Mouse (Mus musculus): ENCODE results near the gene Setmar. TPM values are rescaled to one million over a fixed set of nuclear protein-coding genes. Genes with fewer than 3 reads are reported as not detected.

Setmar gene
- polyA plus RNA-seq, 1 experiment from 2014 or later = 6.2 TPM

DNA sequence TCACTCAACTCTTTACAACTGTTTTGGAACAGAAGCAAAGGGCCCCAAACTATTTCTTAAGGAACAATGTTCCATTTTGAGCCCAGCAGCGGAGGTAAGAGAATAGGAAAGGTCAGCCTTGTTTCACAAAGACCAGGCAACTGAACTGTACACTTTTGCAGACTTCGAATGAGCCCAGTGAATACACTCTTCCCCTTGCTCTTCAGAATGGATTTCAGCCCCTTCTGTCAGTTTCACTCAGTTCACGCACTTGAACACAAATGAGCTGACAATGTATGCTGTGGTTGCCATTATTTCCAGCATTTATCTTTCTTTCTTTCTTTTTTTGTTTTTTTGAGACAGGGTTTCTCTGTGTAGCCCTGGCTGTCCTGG, 34.0 kb downstream of the Setmar start:
- Histone ChIP-seq H3K4me2 (ENCODE audit: low read length) (peak overlapping the region; percentile 25), H3K27me3 (ENCODE audit: control insufficient read depth, insufficient read depth, low read depth, low read length) (no peaks in the 10 kb centered on the region), H3K27ac (ENCODE audit: low read length) (no peak overlapping the region), H3K36me3 (ENCODE audit: control insufficient read depth, insufficient read depth, low read length) (no peaks in the 10 kb centered on the region), H3K9me3 (replicated peaks; ENCODE audit: control insufficient read depth, low read length, poor library complexity, severe bottlenecking) (no peaks in the 10 kb centered on the region), H3K9ac (ENCODE audit: low read depth, low read length) (no peak overlapping the region), H3K4me3 (ENCODE audit: low read depth, low read length) (no peak overlapping the region), H3K4me1 (ENCODE audit: control insufficient read depth, insufficient read depth, low read length) (peaks cover 3% of the 10 kb centered on the region; the same call in 1 of the 2 replicates)
- WGBS = 34% methylated on average over 3 of the region's 3 CpGs
- ATAC-seq = no peak

- WGBS = 83% methylated on average over 10 of the region's 10 CpGs
- no peak overlapping the region for H3K9ac ChIP-seq (ENCODE audit: low read depth, low read length)
- no peak overlapping the region for H3K4me3 ChIP-seq (ENCODE audit: low read depth, low read length)
- no peaks in the 10 kb centered on the region for H3K9me3 ChIP-seq (replicated peaks; ENCODE audit: control insufficient read depth, low read length, poor library complexity, severe bottlenecking)
- H3K36me3 ChIP-seq (ENCODE audit: control insufficient read depth, insufficient read depth, low read length) = no peaks in the 10 kb centered on the region
- no peak overlapping the region for H3K4me2 ChIP-seq (ENCODE audit: low read length)
- H3K27ac ChIP-seq (ENCODE audit: low read length) = no peak overlapping the region
- H3K27me3 ChIP-seq (ENCODE audit: control insufficient read depth, insufficient read depth, low read depth, low read length) = no peaks in the 10 kb centered on the region
- peaks cover 3% of the 10 kb centered on the region; the same call in 1 of the 2 replicates for H3K4me1 ChIP-seq (ENCODE audit: control insufficient read depth, insufficient read depth, low read length)
- no peak for ATAC-seq
These were observed 37.3 kb downstream of the Setmar start for GRCm38 (mm10) chr6:108101936-108102830.

- Histone ChIP-seq H3K4me2 (ENCODE audit: low read length) (no peak overlapping the region), H3K4me1 (ENCODE audit: control insufficient read depth, insufficient read depth, low read length) (peaks cover 2% of the 10 kb centered on the region; the same call in 1 of the 2 replicates), H3K36me3 (ENCODE audit: control insufficient read depth, insufficient read depth, low read length) (no peaks in the 10 kb centered on the region), H3K9ac (ENCODE audit: low read depth, low read length) (no peak overlapping the region), H3K27ac (ENCODE audit: low read length) (no peak overlapping the region), H3K9me3 (replicated peaks; ENCODE audit: control insufficient read depth, low read length, poor library complexity, severe bottlenecking) (no peaks in the 10 kb centered on the region), H3K4me3 (ENCODE audit: low read depth, low read length) (no peak overlapping the region), H3K27me3 (ENCODE audit: control insufficient read depth, insufficient read depth, low read depth, low read length) (no peaks in the 10 kb centered on the region)
- no peak for ATAC-seq
These were observed 42.5 kb downstream of the Setmar start for GRCm38 (mm10) chr6:108107376-108107775.

GRCm38 (mm10) chr6:108110336-108110735, 45.5 kb downstream of the Setmar start:
- Histone ChIP-seq H3K4me3 (ENCODE audit: low read depth, low read length) (no peak overlapping the region), H3K4me1 (ENCODE audit: control insufficient read depth, insufficient read depth, low read length) (peaks cover 2% of the 10 kb centered on the region; the same call in 1 of the 2 replicates), H3K9me3 (replicated peaks; ENCODE audit: control insufficient read depth, low read length, poor library complexity, severe bottlenecking) (no peaks in the 10 kb centered on the region), H3K27ac (ENCODE audit: low read length) (no peak overlapping the region), H3K9ac (ENCODE audit: low read depth, low read length) (no peak overlapping the region), H3K27me3 (ENCODE audit: control insufficient read depth, insufficient read depth, low read depth, low read length) (no peaks in the 10 kb centered on the region), H3K4me2 (ENCODE audit: low read length) (no peak overlapping the region), H3K36me3 (ENCODE audit: control insufficient read depth, insufficient read depth, low read length) (no peaks in the 10 kb centered on the region)
- 84% methylated on average over 4 of the region's 4 CpGs for WGBS
- ATAC-seq = no peak

GRCm38 (mm10) chr6:108111693-108112092, 46.8 kb downstream of the Setmar start:
- Histone ChIP-seq H3K36me3 (ENCODE audit: control insufficient read depth, insufficient read depth, low read length) (no peaks in the 10 kb centered on the region), H3K27me3 (ENCODE audit: control insufficient read depth, insufficient read depth, low read depth, low read length) (no peaks in the 10 kb centered on the region), H3K27ac (ENCODE audit: low read length) (no peak overlapping the region), H3K4me1 (ENCODE audit: control insufficient read depth, insufficient read depth, low read length) (peaks cover 2% of the 10 kb centered on the region; the same call in 1 of the 2 replicates), H3K4me2 (ENCODE audit: low read length) (no peak overlapping the region), H3K9ac (ENCODE audit: low read depth, low read length) (no peak overlapping the region), H3K4me3 (ENCODE audit: low read depth, low read length) (no peak overlapping the region), H3K9me3 (replicated peaks; ENCODE audit: control insufficient read depth, low read length, poor library complexity, severe bottlenecking) (no peaks in the 10 kb centered on the region)
- ATAC-seq = no peak

DNA sequence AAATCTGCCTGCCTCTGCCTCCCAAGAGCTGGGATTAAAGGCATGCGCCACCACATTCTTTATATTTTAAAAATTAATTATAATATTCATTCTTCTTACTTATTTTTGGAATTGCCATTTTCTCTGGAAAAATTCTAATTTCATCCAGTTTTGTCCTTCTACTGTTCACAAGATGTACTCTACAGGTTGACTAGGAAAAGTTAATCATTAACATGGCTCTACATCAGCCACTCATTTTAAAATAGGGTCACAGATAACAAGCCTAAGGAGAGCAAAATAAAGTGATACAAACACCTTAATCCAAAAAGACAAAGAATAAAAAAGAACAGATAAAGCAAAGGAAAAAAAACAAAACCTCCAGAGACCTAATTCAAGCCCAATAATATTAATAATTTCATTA, 50.1 kb downstream of the Setmar start:
- H3K9me3 ChIP-seq (replicated peaks; ENCODE audit: control insufficient read depth, low read length, poor library complexity, severe bottlenecking) = no peaks in the 10 kb centered on the region
- WGBS = 97% methylated on average over 1 of the region's 1 CpGs
- H3K36me3 ChIP-seq (ENCODE audit: control insufficient read depth, insufficient read depth, low read length) = no peaks in the 10 kb centered on the region
- H3K4me1 ChIP-seq (ENCODE audit: control insufficient read depth, insufficient read depth, low read length) = no peaks in the 10 kb centered on the region
- ATAC-seq = no peak
- no peak overlapping the region for H3K27ac ChIP-seq (ENCODE audit: low read length)
- H3K4me3 ChIP-seq (ENCODE audit: low read depth, low read length) = no peak overlapping the region
- H3K9ac ChIP-seq (ENCODE audit: low read depth, low read length) = no peak overlapping the region
- no peak overlapping the region for H3K4me2 ChIP-seq (ENCODE audit: low read length)
- no peaks in the 10 kb centered on the region for H3K27me3 ChIP-seq (ENCODE audit: control insufficient read depth, insufficient read depth, low read depth, low read length)

DNA sequence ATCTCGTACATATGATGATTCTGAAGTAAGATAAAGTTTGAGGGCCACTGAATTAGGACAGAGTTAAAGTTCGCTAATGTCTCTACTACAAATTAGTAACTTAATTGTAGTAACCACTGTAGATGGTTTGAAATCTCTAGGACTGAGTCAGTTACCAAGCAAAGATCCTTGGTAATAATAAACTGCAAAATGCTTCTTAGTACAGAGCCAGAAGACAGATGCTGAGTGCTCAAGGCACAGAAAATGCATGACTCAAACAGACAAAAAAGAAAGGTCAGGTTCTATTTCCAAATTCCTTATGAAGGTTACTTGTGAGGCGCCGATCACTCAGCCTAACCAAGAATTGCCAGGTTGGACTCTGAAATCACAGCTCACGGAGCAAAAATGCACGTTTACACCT, 53.0 kb downstream of the Setmar start:
- Histone ChIP-seq H3K36me3 (ENCODE audit: control insufficient read depth, insufficient read depth, low read length) (no peaks in the 10 kb centered on the region), H3K4me1 (ENCODE audit: control insufficient read depth, insufficient read depth, low read length) (no peaks in the 10 kb centered on the region), H3K4me2 (ENCODE audit: low read length) (no peak overlapping the region), H3K27ac (ENCODE audit: low read length) (no peak overlapping the region), H3K4me3 (ENCODE audit: low read depth, low read length) (no peak overlapping the region), H3K27me3 (ENCODE audit: control insufficient read depth, insufficient read depth, low read depth, low read length) (no peaks in the 10 kb centered on the region), H3K9me3 (replicated peaks; ENCODE audit: control insufficient read depth, low read length, poor library complexity, severe bottlenecking) (no peaks in the 10 kb centered on the region), H3K9ac (ENCODE audit: low read depth, low read length) (no peak overlapping the region)
- 97% methylated on average over 6 of the region's 6 CpGs for WGBS
- ATAC-seq = no peak

DNA sequence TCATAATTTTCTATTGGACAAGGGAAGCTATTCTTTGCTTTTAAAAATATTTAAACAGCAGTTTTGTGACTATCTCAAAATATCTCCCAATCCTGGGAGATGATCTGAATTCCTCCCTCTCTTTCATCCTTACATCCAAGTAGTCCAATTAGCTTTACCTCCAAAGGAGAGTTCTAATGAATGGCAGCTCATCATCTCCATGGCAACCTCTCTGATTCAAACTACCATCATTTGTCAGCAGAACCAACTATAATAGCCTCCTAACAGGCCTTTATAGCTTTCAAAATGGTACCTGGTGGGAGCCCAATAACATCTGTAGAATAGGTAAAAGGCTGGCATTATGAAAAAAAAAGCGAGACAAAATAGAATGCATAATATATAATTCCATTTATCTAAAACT, 60.6 kb downstream of the Setmar start:
- no peaks in the 10 kb centered on the region for H3K4me1 ChIP-seq (ENCODE audit: control insufficient read depth, insufficient read depth, low read length)
- no peak overlapping the region for H3K9ac ChIP-seq (ENCODE audit: low read depth, low read length)
- H3K4me3 ChIP-seq (ENCODE audit: low read depth, low read length) = no peak overlapping the region
- H3K27ac ChIP-seq (ENCODE audit: low read length) = no peak overlapping the region
- ATAC-seq = peak; percentile 42; the same call in 1 of the 2 replicates
- 65% methylated on average over 1 of the region's 1 CpGs for WGBS
- no peak overlapping the region for H3K4me2 ChIP-seq (ENCODE audit: low read length)
- no peaks in the 10 kb centered on the region for H3K27me3 ChIP-seq (ENCODE audit: control insufficient read depth, insufficient read depth, low read depth, low read length)
- no peaks in the 10 kb centered on the region for H3K9me3 ChIP-seq (replicated peaks; ENCODE audit: control insufficient read depth, low read length, poor library complexity, severe bottlenecking)
- H3K36me3 ChIP-seq (ENCODE audit: control insufficient read depth, insufficient read depth, low read length) = no peaks in the 10 kb centered on the region

- no peak overlapping the region for H3K4me2 ChIP-seq (ENCODE audit: low read length)
- H3K36me3 ChIP-seq (ENCODE audit: control insufficient read depth, insufficient read depth, low read length) = no peaks in the 10 kb centered on the region
- WGBS = 86% methylated on average over 3 of the region's 3 CpGs
- no peak overlapping the region for H3K9ac ChIP-seq (ENCODE audit: low read depth, low read length)
- H3K9me3 ChIP-seq (replicated peaks; ENCODE audit: control insufficient read depth, low read length, poor library complexity, severe bottlenecking) = no peaks in the 10 kb centered on the region
- no peaks in the 10 kb centered on the region for H3K27me3 ChIP-seq (ENCODE audit: control insufficient read depth, insufficient read depth, low read depth, low read length)
- no peak overlapping the region for H3K27ac ChIP-seq (ENCODE audit: low read length)
- ATAC-seq = no peak
- H3K4me3 ChIP-seq (ENCODE audit: low read depth, low read length) = no peak overlapping the region
- no peaks in the 10 kb centered on the region for H3K4me1 ChIP-seq (ENCODE audit: control insufficient read depth, insufficient read depth, low read length)
These were observed 61.8 kb downstream of the Setmar start for GRCm38 (mm10) chr6:108126631-108127030.
